Mouse (Mus musculus) heart, postnatal 0 days (tissue): ENCODE results near the gene Kif5c. TPM values are rescaled to one million over a fixed set of nuclear protein-coding genes. Genes with fewer than 3 reads are reported as not detected.

ENCODE experiments used
- ATAC-seq: fragments of 200-750 bp; cut with Nextera tagmentation; 2 replicates; pipeline ENCODE4 v1.8.0; 2017; ENCODE audit warnings: low read depth, moderate number of reproducible peaks, moderate library complexity; ENCODE audit not compliant: insufficient read depth
- DNase-seq: peaks from one replicate; pipeline ENCODE4 v3.0.0-alpha.2; 2016; ENCODE audit warnings: low spot score
- H3K27ac ChIP-seq: fragments of 300-500 bp; sonication (generic); 2 replicates; pipeline ENCODE4 v1.5.1; 2014; ENCODE audit warnings: low read depth, mild to moderate bottlenecking
- H3K27me3 ChIP-seq: fragments of 300-500 bp; sonication (generic); 2 replicates; pipeline ENCODE4 v1.6.1; 2014; ENCODE audit warnings: low read length, mixed read lengths; ENCODE audit not compliant: control insufficient read depth, insufficient read depth
- H3K36me3 ChIP-seq: fragments of 300-500 bp; sonication (generic); replicated peaks from 2 replicates; pipeline ENCODE4 v1.6.1; 2014; ENCODE audit warnings: low read length, mixed read lengths; ENCODE audit not compliant: control insufficient read depth, insufficient read depth
- H3K4me1 ChIP-seq: fragments of 300-500 bp; sonication (generic); 2 replicates; pipeline ENCODE4 v1.6.1; 2014; ENCODE audit warnings: antibody characterized with exemption; ENCODE audit not compliant: control insufficient read depth, insufficient read depth
- H3K4me2 ChIP-seq: fragments of 300-500 bp; sonication (generic); 2 replicates; pipeline ENCODE4 v1.6.1; 2014; ENCODE audit warnings: low read depth, mild to moderate bottlenecking, low read length, moderate library complexity
- H3K4me3 ChIP-seq: fragments of 300-500 bp; sonication (generic); 2 replicates; pipeline ENCODE4 v1.5.1; 2014; ENCODE audit warnings: low read depth, low read length
- H3K9ac ChIP-seq: fragments of 300-500 bp; sonication (generic); replicated peaks from 2 replicates; pipeline ENCODE4 v1.6.1; 2014; ENCODE audit warnings: low read depth, low read length, mixed read lengths
- H3K9me3 ChIP-seq: fragments of 300-500 bp; sonication (generic); replicated peaks from 2 replicates; pipeline ENCODE4 v1.6.1; 2016; ENCODE audit warnings: low read length; ENCODE audit not compliant: control insufficient read depth
- CTCF ChIP-seq: IDR thresholded peaks from 2 replicates; pipeline ENCODE4 v1.5.1; 2016; ENCODE audit warnings: antibody characterized with exemption, control low read depth, low read depth
- EP300 ChIP-seq: IDR thresholded peaks from 2 replicates; pipeline ENCODE4 v1.6.1; 2016; ENCODE audit warnings: antibody characterized with exemption, low read depth
- WGBS: fragments of 180-500 bp; shearing (Covaris S2); extraction: QIAGEN DNeasy Blood & Tissue Kit; methylation state at CpG from one replicate; pipeline ENCODE4 v1.1.7; 2014; 5-methylcytosine and 5-hydroxymethylcytosine counted together
- polyA plus RNA-seq: library from polyadenylated mRNA; unstranded; fragments of >200 nt; fragmentation: Nextera tagmentation; extraction: Ambion mirVana; gene quantifications from 2 replicates; pipeline ENCODE4 v1.2.1, GENCODE M21; 2015
- total RNA-seq: library from RNA; depleted of rRNA; stranded (reverse); fragments of >200 nt; gene quantifications from 2 replicates; pipeline ENCODE4 v1.2.3, GENCODE M21; 2014; ENCODE audit warnings: low replicate concordance

Kif5c gene
- total and polyA plus RNA-seq, 2 experiments from 2014 or later = 0.34 to 0.76 TPM

DNA sequence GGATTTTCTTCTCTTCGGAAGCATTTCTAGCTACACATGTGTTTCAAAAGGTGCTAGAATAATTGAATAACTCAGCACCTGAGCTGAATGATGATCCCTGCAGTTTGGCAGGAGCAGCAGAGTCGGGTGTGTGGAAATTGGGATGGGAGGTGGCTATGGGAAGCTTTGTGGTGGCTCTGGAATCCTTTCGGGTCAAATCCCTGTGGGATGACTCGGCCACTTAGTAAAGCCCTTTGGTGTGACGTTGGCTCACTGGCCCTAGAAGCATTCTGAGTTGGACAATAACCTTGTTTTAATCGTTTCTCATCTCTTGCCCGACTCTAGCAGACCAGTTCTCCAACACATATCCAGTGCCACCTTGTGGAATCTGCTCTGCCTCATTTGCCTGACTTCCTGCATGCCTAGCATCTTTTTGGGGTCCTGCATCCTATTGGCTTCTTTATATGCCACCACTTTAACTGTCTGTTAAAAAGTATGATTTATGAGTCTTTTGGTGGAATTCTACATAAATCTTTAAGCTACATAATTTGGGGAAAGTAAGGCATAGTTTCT is 93.3 kb downstream of the Kif5c start:
- no peak for TF ChIP-seq EP300
- TF ChIP-seq CTCF = peak; percentile 21; the same call in 1 of the 2 replicates
- DNase-seq (no peak), ATAC-seq (no peak)
- Histone ChIP-seq H3K27me3 (no peaks in the 10 kb centered on the region), H3K4me3 (no peak overlapping the region), H3K9me3 (no peaks in the 10 kb centered on the region), H3K4me1 (peaks cover 3% of the 10 kb centered on the region; the same call in 1 of the 2 replicates), H3K9ac (no peak overlapping the region), H3K27ac (no peak overlapping the region), H3K36me3 (no peaks in the 10 kb centered on the region), H3K4me2 (no peak overlapping the region)
- 60% methylated on average over 7 of the region's 7 CpGs for WGBS

DNA sequence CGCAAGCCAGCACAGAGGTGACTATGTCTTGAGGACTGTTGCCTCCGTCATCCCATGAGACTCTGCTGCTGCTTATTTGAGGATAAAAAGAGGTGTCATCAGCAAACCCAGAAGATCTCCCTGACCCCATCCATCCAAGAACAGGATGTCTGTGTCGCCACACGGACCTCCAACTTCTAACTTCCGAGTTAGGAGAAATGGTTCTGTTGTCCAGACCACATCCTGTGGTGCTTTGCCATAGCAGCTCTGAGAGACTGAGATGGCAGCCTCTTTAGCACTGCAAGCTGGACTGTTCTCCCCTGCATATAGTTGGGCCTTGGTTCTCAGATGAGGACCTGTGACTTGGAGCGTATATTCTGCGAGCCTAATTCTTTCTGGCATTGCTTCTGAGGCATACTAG is 97.4 kb downstream of the Kif5c start:
- WGBS = 80% methylated on average over 7 of the region's 7 CpGs
- Histone ChIP-seq H3K4me3 (no peak overlapping the region), H3K9me3 (no peaks in the 10 kb centered on the region), H3K36me3 (no peaks in the 10 kb centered on the region), H3K4me2 (no peak overlapping the region), H3K27me3 (no peaks in the 10 kb centered on the region), H3K9ac (no peak overlapping the region), H3K27ac (no peak overlapping the region), H3K4me1 (0 out of 2 replicates have a peak, but pooled peaks cover 6% of the 10 kb centered on the region)
- ATAC-seq = no peak
- no peak for DNase-seq
- TF ChIP-seq CTCF = no peak

DNA sequence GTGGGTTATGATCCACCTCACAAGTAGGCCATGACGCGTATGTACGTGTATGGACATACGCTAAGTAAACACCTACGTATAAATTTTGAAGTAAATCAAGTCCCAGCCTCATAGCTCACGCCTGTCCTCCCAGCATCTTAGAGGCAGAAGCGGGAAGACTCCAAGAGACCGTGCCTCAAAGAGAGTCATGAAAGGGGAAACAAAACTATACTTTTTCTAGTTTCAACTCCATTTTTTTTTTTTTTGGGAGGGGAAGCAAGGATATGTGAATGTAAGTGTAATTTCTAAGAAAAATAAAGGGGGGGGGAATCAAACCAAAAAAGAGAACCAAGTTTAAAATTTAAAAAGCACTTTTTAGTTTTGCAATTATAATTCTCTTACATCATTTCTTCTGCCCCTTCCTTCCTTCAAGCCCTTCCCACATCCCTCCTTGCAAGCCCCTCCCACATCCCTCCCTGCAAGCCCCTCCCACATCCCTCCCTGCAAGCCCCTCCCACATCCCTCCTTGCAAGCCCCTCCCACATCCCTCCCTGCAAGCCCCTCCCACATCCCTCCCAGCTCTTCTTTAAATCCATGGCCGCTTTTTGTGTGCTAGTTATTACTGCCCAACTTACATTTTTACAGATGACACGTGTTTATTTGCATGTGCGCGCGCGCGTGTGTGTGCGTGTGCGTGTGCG is 98.5 kb downstream of the Kif5c start:
- H3K4me3 ChIP-seq = no peak overlapping the region
- H3K27ac ChIP-seq = no peak overlapping the region
- no peak overlapping the region for H3K9ac ChIP-seq
- WGBS = 92% methylated on average over 18 of the region's 18 CpGs
- ATAC-seq (no peak), DNase-seq (no peak)
- H3K27me3 ChIP-seq = no peaks in the 10 kb centered on the region
- H3K9me3 ChIP-seq = no peaks in the 10 kb centered on the region
- H3K4me1 ChIP-seq = 0 out of 2 replicates have a peak, but pooled peaks cover 6% of the 10 kb centered on the region
- TF ChIP-seq EP300 (no peak), CTCF (no peak)
- no peaks in the 10 kb centered on the region for H3K36me3 ChIP-seq
- H3K4me2 ChIP-seq = no peak overlapping the region

DNA sequence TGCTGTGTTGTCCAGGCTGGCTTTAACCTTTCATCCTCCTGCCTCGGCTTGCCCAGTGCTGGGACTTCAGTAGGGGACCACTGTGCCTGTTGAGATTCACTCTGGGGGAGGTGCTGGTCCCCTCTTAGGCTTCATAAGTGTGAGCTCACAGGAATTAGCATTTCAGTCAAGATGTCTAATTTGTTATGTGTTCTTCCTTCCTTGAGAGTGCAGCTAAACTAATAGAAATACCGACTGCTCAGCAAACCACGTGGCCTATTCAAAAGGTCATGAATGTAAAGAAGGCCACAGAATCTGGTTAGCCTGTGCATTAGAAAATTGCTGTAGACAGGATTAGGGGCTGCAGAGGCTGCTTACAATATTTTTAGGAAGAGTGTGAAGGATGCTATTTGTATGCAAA is 99.4 kb downstream of the Kif5c start:
- TF ChIP-seq CTCF (no peak), EP300 (no peak)
- Histone ChIP-seq H3K4me3 (no peak overlapping the region), H3K36me3 (no peaks in the 10 kb centered on the region), H3K27ac (no peak overlapping the region), H3K4me1 (0 out of 2 replicates have a peak, but pooled peaks cover 6% of the 10 kb centered on the region), H3K4me2 (no peak overlapping the region), H3K9me3 (no peaks in the 10 kb centered on the region), H3K27me3 (no peaks in the 10 kb centered on the region), H3K9ac (no peak overlapping the region)
- DNase-seq (no peak), ATAC-seq (no peak)
- WGBS = 62% methylated on average over 3 of the region's 3 CpGs

DNA sequence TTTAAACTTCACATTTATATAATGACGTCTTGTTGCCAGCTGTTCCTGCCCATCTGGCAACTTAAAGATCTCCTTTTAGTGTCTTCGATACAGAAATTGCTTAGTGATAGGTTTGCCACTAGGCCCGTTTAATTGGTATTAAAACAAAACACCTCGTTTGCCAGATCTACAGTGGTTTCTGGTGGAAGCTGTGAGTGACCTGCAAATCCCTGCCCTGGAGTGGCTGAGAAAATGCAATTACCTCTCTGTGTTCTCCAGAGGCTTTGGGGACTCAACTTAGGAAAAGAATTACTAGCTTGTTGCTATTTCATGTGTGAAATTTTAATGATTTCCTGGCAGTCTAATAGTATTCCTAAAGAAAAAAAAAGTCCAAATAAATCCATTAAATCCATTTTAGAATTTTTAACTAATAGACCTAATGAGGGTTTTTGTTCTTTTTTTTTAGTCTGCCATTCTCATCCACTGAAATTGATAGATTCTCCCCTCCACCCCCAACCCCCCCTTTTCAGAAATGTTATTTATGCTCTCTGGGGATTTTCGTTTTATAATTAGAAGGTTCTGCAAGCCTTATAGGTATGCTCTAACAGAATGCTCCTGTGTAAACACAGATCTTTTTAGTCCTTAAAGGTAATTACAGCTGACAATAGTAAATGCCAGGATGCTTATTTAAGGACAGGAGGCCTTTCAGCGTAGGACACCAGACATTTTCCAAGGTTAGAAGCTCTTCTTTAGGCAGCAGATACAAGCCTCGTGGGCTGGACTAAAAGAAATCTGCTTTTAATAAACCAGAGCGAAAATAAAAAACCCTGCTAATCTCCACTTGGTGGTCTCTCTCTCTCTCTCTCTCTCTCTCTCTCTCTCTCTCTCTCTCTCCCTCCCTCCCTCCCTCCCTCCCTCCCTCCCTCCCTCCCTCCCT is 100.1 kb downstream of the Kif5c start:
- TF ChIP-seq CTCF (no peak), EP300 (no peak)
- Histone ChIP-seq H3K4me1 (0 out of 2 replicates have a peak, but pooled peaks cover 6% of the 10 kb centered on the region), H3K4me3 (no peak overlapping the region), H3K9ac (no peak overlapping the region), H3K4me2 (no peak overlapping the region), H3K27ac (no peak overlapping the region), H3K27me3 (no peaks in the 10 kb centered on the region), H3K36me3 (no peaks in the 10 kb centered on the region), H3K9me3 (no peaks in the 10 kb centered on the region)
- DNase-seq (no peak), ATAC-seq (no peak)
- WGBS = 62% methylated on average over 8 of the region's 8 CpGs
